Mouse (Mus musculus) liver, embryonic 13.5 days (tissue): ENCODE data around the gene 1700001O22Rik. TPM values are rescaled to one million over a fixed set of nuclear protein-coding genes. Genes with fewer than 3 reads are reported as not detected.
A peak's percentile ranks its signal among the peaks of the same experiment; 100 is the strongest.

Experiments
- ATAC-seq: fragments of 200-750 bp; cut with Nextera tagmentation; 2 replicates; pipeline ENCODE4 v1.8.0; 2017; ENCODE audit warnings: low read depth, mild to moderate bottlenecking, moderate number of reproducible peaks, moderate library complexity
- DNase-seq: peaks from one replicate; pipeline ENCODE4 v3.0.0; 2022
- H3K27ac ChIP-seq: fragments of 300-500 bp; sonication (generic); 2 replicates; pipeline ENCODE4 v1.5.1; 2015; ENCODE audit warnings: moderate library complexity, mild to moderate bottlenecking, inconsistent platforms
- H3K27me3 ChIP-seq: fragments of 300-500 bp; sonication (generic); 2 replicates; pipeline ENCODE4 v1.6.1; 2015; ENCODE audit warnings: mild to moderate bottlenecking, inconsistent platforms
- H3K36me3 ChIP-seq: fragments of 300-500 bp; sonication (generic); 2 replicates; pipeline ENCODE4 v1.6.1; 2015; ENCODE audit warnings: mild to moderate bottlenecking, inconsistent platforms
- H3K4me1 ChIP-seq: fragments of 300-500 bp; sonication (generic); replicated peaks from 2 replicates; pipeline ENCODE4 v1.6.1; 2015; ENCODE audit warnings: inconsistent platforms
- H3K4me2 ChIP-seq: fragments of 300-500 bp; sonication (generic); 2 replicates; pipeline ENCODE4 v1.6.1; 2015; ENCODE audit warnings: inconsistent platforms, mild to moderate bottlenecking, moderate library complexity
- H3K4me3 ChIP-seq: fragments of 300-500 bp; sonication (generic); replicated peaks from 2 replicates; pipeline ENCODE4 v1.5.1; 2015; ENCODE audit warnings: mild to moderate bottlenecking, inconsistent platforms
- H3K9ac ChIP-seq: fragments of 300-500 bp; sonication (generic); 2 replicates; pipeline ENCODE4 v1.6.1; 2015; ENCODE audit warnings: mild to moderate bottlenecking, inconsistent platforms
- H3K9me3 ChIP-seq: fragments of 300-500 bp; sonication (generic); replicated peaks from 2 replicates; pipeline ENCODE4 v1.6.1; 2016; ENCODE audit warnings: inconsistent platforms
- WGBS: fragments of 180-500 bp; shearing (Covaris S2); methylation state at CpG from one replicate; pipeline ENCODE4 v1.1.7; 2015; ENCODE audit not compliant: insufficient replicate concordance; 5-methylcytosine and 5-hydroxymethylcytosine counted together
- polyA plus RNA-seq: library from polyadenylated mRNA; unstranded; fragments of >200 nt; fragmentation: Nextera tagmentation; extraction: Ambion mirVana; gene quantifications from 2 replicates; pipeline ENCODE4 v1.2.1, GENCODE M21; 2015

The 1700001O22Rik gene
- polyA plus RNA-seq, 1 experiment from 2014 or later: 0.10 TPM

- H3K36me3 ChIP-seq: no peaks in the 10 kb centered on the region
- H3K9me3 ChIP-seq: 0 out of 2 replicates have a peak, but pooled peaks cover 7% of the 10 kb centered on the region
- no peak overlapping the region for H3K4me2 ChIP-seq
- H3K9ac ChIP-seq: no peak overlapping the region
- no peak overlapping the region for H3K4me3 ChIP-seq
- peaks cover 28% of the 10 kb centered on the region for H3K4me1 ChIP-seq
- WGBS: 65% methylated on average over 10 of the region's 10 CpGs
- no peak for DNase-seq
- ATAC-seq: no peak
- H3K27ac ChIP-seq: peak overlapping the region; percentile 71
- 0 out of 2 replicates have a peak, but pooled peaks cover 12% of the 10 kb centered on the region for H3K27me3 ChIP-seq
Observed at GRCm38 (mm10) chr2:30759858-30760547, 43.5 kb downstream of the 1700001O22Rik start.

- 62% methylated on average over 4 of the region's 4 CpGs for WGBS
- no peak overlapping the region for H3K9ac ChIP-seq
- no peak for DNase-seq
- H3K9me3 ChIP-seq: 0 out of 2 replicates have a peak, but pooled peaks cover 7% of the 10 kb centered on the region
- H3K27me3 ChIP-seq: 0 out of 2 replicates have a peak, but pooled peaks cover 12% of the 10 kb centered on the region
- peak overlapping the region; percentile 71 for H3K27ac ChIP-seq
- no peak for ATAC-seq
- H3K4me2 ChIP-seq: no peak overlapping the region
- H3K4me1 ChIP-seq: peaks cover 28% of the 10 kb centered on the region
- no peaks in the 10 kb centered on the region for H3K36me3 ChIP-seq
- no peak overlapping the region for H3K4me3 ChIP-seq
Observed at GRCm38 (mm10) chr2:30759442-30759841, 44.0 kb downstream of the 1700001O22Rik start.

DNA sequence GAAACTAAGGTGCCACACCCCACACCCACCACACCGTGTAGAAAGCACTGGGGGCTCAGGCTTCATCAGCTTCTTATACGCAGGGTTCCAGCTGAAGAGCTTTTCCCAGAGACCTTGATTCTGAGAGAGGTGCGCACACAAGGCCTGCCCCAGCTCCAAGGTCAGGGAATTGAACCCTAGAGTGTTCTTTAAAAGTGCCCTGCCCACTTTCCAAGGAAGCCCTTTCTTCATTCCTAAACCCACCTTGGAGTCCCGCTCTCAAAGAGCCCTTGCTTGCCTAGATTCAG is 44.4 kb downstream of the 1700001O22Rik start:
- 0 out of 2 replicates have a peak, but pooled peaks cover 12% of the 10 kb centered on the region for H3K27me3 ChIP-seq
- 0 out of 2 replicates have a peak, but pooled peaks cover 7% of the 10 kb centered on the region for H3K9me3 ChIP-seq
- H3K4me1 ChIP-seq: peaks cover 28% of the 10 kb centered on the region
- DNase-seq (no peak), ATAC-seq (no peak)
- H3K9ac ChIP-seq: no peak overlapping the region
- no peaks in the 10 kb centered on the region for H3K36me3 ChIP-seq
- H3K27ac ChIP-seq: peak overlapping the region; percentile 71
- no peak overlapping the region for H3K4me3 ChIP-seq
- H3K4me2 ChIP-seq: no peak overlapping the region
- WGBS: 52% methylated on average over 4 of the region's 4 CpGs

DNA sequence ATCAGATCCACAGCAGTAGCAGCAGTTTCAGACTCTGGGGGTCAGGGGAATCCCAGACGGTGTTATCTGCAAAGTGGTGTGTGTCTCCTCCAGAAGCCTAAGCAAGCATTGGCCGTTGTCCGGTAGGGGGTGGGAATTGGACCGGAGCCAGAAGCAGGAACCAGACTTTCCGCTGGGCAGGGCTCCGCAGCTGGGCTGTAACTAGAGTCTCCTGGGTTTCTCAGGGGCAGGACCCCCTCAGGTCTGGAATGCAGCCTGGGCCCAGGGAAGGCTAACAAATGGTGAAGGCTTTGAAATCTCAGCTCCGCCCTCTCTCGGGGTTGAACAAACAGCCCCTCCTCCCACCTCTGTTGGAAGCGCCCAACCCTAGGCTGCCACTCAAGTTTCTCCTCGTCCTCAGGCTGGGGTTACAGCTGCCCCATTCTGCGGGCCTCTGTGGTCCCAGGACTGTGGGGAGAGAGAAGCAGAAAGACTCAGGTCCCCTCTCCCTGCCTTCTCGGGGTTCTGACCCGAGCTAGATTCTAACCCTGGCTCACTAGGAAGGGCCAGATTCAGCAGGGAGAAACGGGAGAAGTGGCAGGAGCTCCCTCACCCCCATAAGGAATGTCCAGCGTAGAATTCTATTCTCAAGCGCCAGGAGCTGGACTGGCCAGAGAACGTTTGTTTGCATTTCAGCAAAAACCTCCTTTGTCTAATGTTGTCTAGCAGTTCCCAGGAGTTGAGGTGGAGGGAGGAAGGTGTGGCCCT is 44.9 kb downstream of the 1700001O22Rik start:
- Histone ChIP-seq H3K27ac (peak overlapping the region; percentile 71), H3K36me3 (no peaks in the 10 kb centered on the region), H3K9ac (no peak overlapping the region), H3K4me3 (no peak overlapping the region), H3K27me3 (0 out of 2 replicates have a peak, but pooled peaks cover 12% of the 10 kb centered on the region), H3K4me2 (peak overlapping the region; percentile 24; the same call in 1 of the 2 replicates), H3K4me1 (peaks cover 28% of the 10 kb centered on the region), H3K9me3 (0 out of 2 replicates have a peak, but pooled peaks cover 7% of the 10 kb centered on the region)
- 18% methylated on average over 17 of the region's 17 CpGs for WGBS
- peak; percentile 36 for DNase-seq
- peak; percentile 77 for ATAC-seq

DNA sequence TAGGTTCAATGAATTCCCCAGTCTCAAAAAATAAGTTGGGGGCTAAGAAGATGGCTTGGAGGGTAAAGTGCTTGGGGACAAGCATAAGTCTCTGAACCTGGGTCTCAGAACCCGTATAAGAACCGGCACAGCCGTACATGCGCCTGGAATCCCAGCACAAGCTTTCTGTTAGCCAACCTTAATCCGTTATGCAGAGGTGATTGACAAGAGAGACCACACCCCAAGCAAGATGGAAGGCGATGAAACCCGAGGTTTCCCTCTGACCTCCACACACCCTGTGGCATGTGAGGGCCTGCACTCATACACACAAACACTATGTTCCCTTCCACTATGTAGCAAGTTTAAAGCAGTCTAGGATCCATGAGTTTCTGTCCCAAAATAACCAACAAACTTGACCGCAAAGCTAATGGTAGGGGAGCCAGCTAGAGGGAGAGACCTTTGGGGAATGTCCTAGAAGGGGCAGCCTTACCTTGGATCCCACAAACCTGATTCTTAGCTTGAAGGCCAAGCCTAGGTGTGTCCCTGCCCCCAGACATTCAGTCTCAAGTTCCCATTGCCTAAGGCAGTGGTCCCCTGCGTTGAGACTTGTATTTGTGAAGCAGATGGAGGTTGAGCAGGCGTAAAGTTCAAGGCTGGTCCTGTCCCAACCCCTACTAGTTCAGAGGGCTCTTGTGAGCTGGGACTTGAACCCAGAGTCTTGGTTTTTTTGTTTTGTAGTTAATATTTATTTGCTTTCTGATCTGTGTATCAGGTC is 46.3 kb downstream of the 1700001O22Rik start:
- 0 out of 2 replicates have a peak, but pooled peaks cover 7% of the 10 kb centered on the region for H3K9me3 ChIP-seq
- no peak for DNase-seq
- WGBS: 76% methylated on average over 10 of the region's 10 CpGs
- 0 out of 2 replicates have a peak, but pooled peaks cover 12% of the 10 kb centered on the region for H3K27me3 ChIP-seq
- no peak overlapping the region for H3K27ac ChIP-seq
- peaks cover 33% of the 10 kb centered on the region for H3K4me1 ChIP-seq
- no peak overlapping the region for H3K4me2 ChIP-seq
- no peaks in the 10 kb centered on the region for H3K36me3 ChIP-seq
- no peak overlapping the region for H3K9ac ChIP-seq
- ATAC-seq: no peak
- H3K4me3 ChIP-seq: no peak overlapping the region

DNA sequence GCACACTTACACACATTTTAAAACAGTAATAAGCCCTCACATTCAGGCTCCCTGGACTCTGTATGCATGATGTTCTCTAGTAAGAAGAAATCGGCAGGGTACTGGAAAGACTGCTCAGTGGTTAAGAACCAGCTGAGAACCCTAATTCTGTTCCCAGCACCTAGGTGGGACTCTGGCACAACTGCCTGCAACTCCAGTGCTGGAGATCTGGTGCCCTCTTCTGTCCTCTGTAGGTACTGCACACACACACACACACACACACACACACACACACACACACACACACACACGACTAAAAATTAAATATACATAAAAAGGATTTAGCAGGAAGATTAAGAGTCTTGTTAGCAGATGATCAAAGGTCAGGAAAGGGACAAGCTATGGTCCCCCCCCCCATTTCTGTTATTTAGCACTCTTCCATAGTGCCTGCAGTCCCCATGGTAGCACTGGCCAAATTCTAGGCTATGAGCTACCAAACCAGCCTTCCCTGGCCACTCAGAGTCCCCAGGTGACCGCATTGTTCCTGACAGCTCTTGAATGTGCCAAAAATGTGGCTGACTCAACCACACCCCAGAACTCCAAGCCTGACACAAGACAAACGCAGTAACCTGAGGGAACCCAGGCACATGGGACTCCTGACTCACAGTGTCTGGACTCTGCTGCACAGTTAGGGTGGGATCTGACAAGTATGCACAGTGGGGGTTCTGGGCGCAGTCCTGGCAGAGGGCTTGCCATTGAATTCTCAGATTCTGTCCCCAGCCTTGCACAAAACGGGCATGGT is 47.3 kb downstream of the 1700001O22Rik start:
- WGBS: 84% methylated on average over 6 of the region's 6 CpGs
- H3K4me3 ChIP-seq: no peak overlapping the region
- H3K4me2 ChIP-seq: no peak overlapping the region
- H3K9ac ChIP-seq: no peak overlapping the region
- H3K9me3 ChIP-seq: 0 out of 2 replicates have a peak, but pooled peaks cover 7% of the 10 kb centered on the region
- DNase-seq (no peak), ATAC-seq (no peak)
- H3K4me1 ChIP-seq: peaks cover 33% of the 10 kb centered on the region
- H3K36me3 ChIP-seq: no peaks in the 10 kb centered on the region
- no peak overlapping the region for H3K27ac ChIP-seq
- 0 out of 2 replicates have a peak, but pooled peaks cover 12% of the 10 kb centered on the region for H3K27me3 ChIP-seq

DNA sequence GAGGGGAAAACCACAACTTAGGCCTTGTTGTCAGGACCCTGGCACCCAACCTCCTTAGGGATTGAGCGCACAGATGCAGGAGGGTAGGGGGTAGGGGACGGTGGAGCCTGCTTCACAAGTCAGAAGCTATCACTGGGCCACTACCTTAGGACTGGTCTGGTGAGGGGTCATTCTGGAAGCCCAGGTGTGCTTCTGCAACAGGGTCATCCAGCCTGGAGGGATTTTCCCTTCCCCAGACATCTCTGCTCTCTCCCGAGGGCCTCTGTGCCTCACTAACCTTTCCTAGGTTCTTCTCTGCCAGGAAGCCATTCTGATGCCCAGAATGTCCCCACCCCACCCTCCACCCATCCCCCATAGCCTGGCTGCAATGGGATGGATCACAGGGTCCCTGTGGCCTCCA is 48.6 kb downstream of the 1700001O22Rik start:
- H3K4me3 ChIP-seq: no peak overlapping the region
- WGBS: 75% methylated on average over 3 of the region's 3 CpGs
- H3K4me1 ChIP-seq: peaks cover 27% of the 10 kb centered on the region
- ATAC-seq (no peak), DNase-seq (no peak)
- no peak overlapping the region for H3K27ac ChIP-seq
- no peaks in the 10 kb centered on the region for H3K36me3 ChIP-seq
- H3K4me2 ChIP-seq: no peak overlapping the region
- no peak overlapping the region for H3K9ac ChIP-seq
- H3K27me3 ChIP-seq: 0 out of 2 replicates have a peak, but pooled peaks cover 12% of the 10 kb centered on the region
- 0 out of 2 replicates have a peak, but pooled peaks cover 7% of the 10 kb centered on the region for H3K9me3 ChIP-seq

DNA sequence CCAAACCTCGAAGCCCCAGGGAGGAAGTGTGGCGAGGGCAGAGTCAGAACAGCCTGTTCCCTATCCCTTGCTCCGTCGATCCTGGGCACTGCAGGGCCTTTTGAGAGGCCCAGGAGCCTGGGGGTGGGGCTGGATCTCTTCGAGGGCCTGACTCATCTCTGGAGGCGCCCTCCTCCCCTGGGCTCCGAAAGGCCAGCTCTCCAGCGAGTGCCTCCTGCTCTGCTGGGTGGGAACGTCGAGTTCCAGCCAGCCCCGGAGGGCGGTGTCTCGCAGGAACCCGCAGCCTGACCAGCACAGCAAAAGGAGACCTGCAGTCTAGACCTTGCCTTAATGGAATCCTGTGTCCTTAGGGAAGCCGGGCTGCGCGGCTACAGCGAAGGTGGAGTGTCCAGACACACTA is 50.2 kb downstream of the 1700001O22Rik start:
- DNase-seq (no peak), ATAC-seq (no peak)
- no peak overlapping the region for H3K9ac ChIP-seq
- H3K27ac ChIP-seq: no peak overlapping the region
- 0 out of 2 replicates have a peak, but pooled peaks cover 7% of the 10 kb centered on the region for H3K9me3 ChIP-seq
- 0 out of 2 replicates have a peak overlapping the region, but pooled peaks have one; percentile 4 for H3K4me2 ChIP-seq
- H3K4me3 ChIP-seq: no peak overlapping the region
- 0 out of 2 replicates have a peak, but pooled peaks cover 5% of the 10 kb centered on the region for H3K27me3 ChIP-seq
- no peaks in the 10 kb centered on the region for H3K36me3 ChIP-seq
- H3K4me1 ChIP-seq: peaks cover 11% of the 10 kb centered on the region
- WGBS: 40% methylated on average over 18 of the region's 18 CpGs

DNA sequence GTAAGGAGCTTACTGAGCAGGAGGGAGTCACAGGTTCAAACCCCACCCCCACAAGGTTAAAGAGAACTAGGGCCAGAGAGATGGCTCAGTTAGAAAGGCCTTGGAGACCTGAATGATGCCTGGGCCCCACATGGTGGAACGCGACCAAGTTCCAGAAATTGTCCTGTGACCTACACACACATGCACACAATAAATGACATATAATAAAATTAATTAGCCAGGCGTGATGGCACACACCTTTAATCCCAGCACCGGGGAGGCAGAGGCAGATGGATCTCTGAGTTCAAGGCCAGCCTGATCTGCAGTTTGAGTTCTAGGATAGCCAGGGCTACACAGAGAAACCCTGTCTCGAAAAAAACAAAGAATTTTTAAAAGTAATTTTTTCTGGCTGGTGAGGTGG is 51.0 kb downstream of the 1700001O22Rik start:
- 84% methylated on average over 5 of the region's 5 CpGs for WGBS
- Histone ChIP-seq H3K4me1 (peaks cover 5% of the 10 kb centered on the region; the same call in 1 of the 2 replicates), H3K27ac (no peak overlapping the region), H3K9ac (no peak overlapping the region), H3K4me3 (no peak overlapping the region), H3K36me3 (no peaks in the 10 kb centered on the region), H3K9me3 (0 out of 2 replicates have a peak, but pooled peaks cover 7% of the 10 kb centered on the region), H3K4me2 (no peak overlapping the region), H3K27me3 (no peaks in the 10 kb centered on the region)
- DNase-seq (no peak), ATAC-seq (no peak)

DNA sequence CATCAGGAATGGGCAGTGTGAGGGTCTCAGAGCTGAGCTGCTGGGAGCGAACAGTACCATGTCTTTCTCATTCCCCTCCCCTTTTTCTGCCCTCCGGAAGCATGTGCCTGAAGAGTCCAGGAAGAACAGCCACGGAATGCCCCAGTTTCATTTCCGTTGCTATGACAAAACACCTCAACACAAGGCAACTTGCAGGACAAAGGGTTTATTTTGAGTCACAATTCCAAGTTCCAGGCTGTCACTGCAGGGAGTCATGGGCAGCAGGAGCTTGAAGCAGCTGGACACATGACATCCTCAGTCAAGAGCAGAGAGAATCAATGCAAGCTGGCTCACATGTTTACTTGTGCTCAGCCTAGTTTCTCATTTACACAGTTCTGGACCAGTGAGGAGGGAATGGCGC is 53.4 kb downstream of the 1700001O22Rik start:
- DNase-seq (no peak), ATAC-seq (no peak)
- WGBS: 51% methylated on average over 5 of the region's 5 CpGs
- Histone ChIP-seq H3K27me3 (no peaks in the 10 kb centered on the region), H3K9me3 (no peaks in the 10 kb centered on the region), H3K4me1 (peaks cover 5% of the 10 kb centered on the region; the same call in 1 of the 2 replicates), H3K27ac (no peak overlapping the region), H3K4me3 (no peak overlapping the region), H3K36me3 (no peaks in the 10 kb centered on the region), H3K4me2 (no peak overlapping the region), H3K9ac (no peak overlapping the region)
